Mouse (Mus musculus): ENCODE results near the gene Wipf3. TPM values are rescaled to one million over a fixed set of nuclear protein-coding genes. Genes with fewer than 3 reads are reported as not detected.

Gene Wipf3
- polyA plus RNA-seq, 1 experiment: 1.9 TPM

- H3K4me1 ChIP-seq (ENCODE audit: control insufficient read depth, insufficient read depth, low read length): no peaks in the 10 kb centered on the region
- no peaks in the 10 kb centered on the region for H3K27me3 ChIP-seq (replicated peaks; ENCODE audit: control insufficient read depth, insufficient read depth, low read length)
- H3K4me3 ChIP-seq (ENCODE audit: insufficient read depth, low read depth, low read length): no peak overlapping the region
- 42% methylated on average over 6 of the region's 6 CpGs for WGBS
- no peaks in the 10 kb centered on the region for H3K36me3 ChIP-seq (ENCODE audit: control insufficient read depth, insufficient read depth, low read length)
- no peak for TF ChIP-seq POLR2A (IDR thresholded peaks at IDR 0.05; ENCODE audit: low read depth, low read length)
- TF ChIP-seq CTCF (conservative IDR thresholded peaks at IDR 0.05; ENCODE audit: insufficient read depth, insufficient read length, low read depth, low read length): no peak
- H3K27ac ChIP-seq (ENCODE audit: insufficient read depth, low read depth, low read length): no peak overlapping the region
- no peak for DNase-seq
Observed at GRCm38 (mm10) chr6:54485973-54486569, 56.7 kb downstream of the Wipf3 start.

GRCm38 (mm10) chr6:54491074-54491473, 61.7 kb downstream of the Wipf3 start:
- Histone ChIP-seq H3K4me3 (ENCODE audit: insufficient read depth, low read depth, low read length) (no peak overlapping the region), H3K27ac (ENCODE audit: insufficient read depth, low read depth, low read length) (no peak overlapping the region), H3K4me1 (ENCODE audit: control insufficient read depth, insufficient read depth, low read length) (no peaks in the 10 kb centered on the region), H3K27me3 (replicated peaks; ENCODE audit: control insufficient read depth, insufficient read depth, low read length) (no peaks in the 10 kb centered on the region), H3K36me3 (ENCODE audit: control insufficient read depth, insufficient read depth, low read length) (no peaks in the 10 kb centered on the region)
- TF ChIP-seq CTCF (conservative IDR thresholded peaks at IDR 0.05; ENCODE audit: insufficient read depth, insufficient read length, low read depth, low read length) (no peak), POLR2A (IDR thresholded peaks at IDR 0.05; ENCODE audit: low read depth, low read length) (no peak)
- DNase-seq: peak; percentile 23
- WGBS: 60% methylated on average over 7 of the region's 7 CpGs

GRCm38 (mm10) chr6:54494097-54494496, 64.7 kb downstream of the Wipf3 start:
- no peak overlapping the region for H3K27ac ChIP-seq (ENCODE audit: insufficient read depth, low read depth, low read length)
- no peak for DNase-seq
- H3K4me3 ChIP-seq (ENCODE audit: insufficient read depth, low read depth, low read length): no peak overlapping the region
- H3K27me3 ChIP-seq (replicated peaks; ENCODE audit: control insufficient read depth, insufficient read depth, low read length): no peaks in the 10 kb centered on the region
- TF ChIP-seq CTCF (conservative IDR thresholded peaks at IDR 0.05; ENCODE audit: insufficient read depth, insufficient read length, low read depth, low read length): no peak
- TF ChIP-seq POLR2A (IDR thresholded peaks at IDR 0.05; ENCODE audit: low read depth, low read length): no peak
- H3K4me1 ChIP-seq (ENCODE audit: control insufficient read depth, insufficient read depth, low read length): no peaks in the 10 kb centered on the region
- H3K36me3 ChIP-seq (ENCODE audit: control insufficient read depth, insufficient read depth, low read length): no peaks in the 10 kb centered on the region

GRCm38 (mm10) chr6:54494612-54495398, 65.4 kb downstream of the Wipf3 start:
- H3K27ac ChIP-seq (ENCODE audit: insufficient read depth, low read depth, low read length): no peak overlapping the region
- TF ChIP-seq CTCF (conservative IDR thresholded peaks at IDR 0.05; ENCODE audit: insufficient read depth, insufficient read length, low read depth, low read length): no peak
- no peak for TF ChIP-seq POLR2A (IDR thresholded peaks at IDR 0.05; ENCODE audit: low read depth, low read length)
- H3K36me3 ChIP-seq (ENCODE audit: control insufficient read depth, insufficient read depth, low read length): no peaks in the 10 kb centered on the region
- 83% methylated on average over 11 of the region's 11 CpGs for WGBS
- no peaks in the 10 kb centered on the region for H3K4me1 ChIP-seq (ENCODE audit: control insufficient read depth, insufficient read depth, low read length)
- no peak overlapping the region for H3K4me3 ChIP-seq (ENCODE audit: insufficient read depth, low read depth, low read length)
- no peak for DNase-seq
- no peaks in the 10 kb centered on the region for H3K27me3 ChIP-seq (replicated peaks; ENCODE audit: control insufficient read depth, insufficient read depth, low read length)

GRCm38 (mm10) chr6:54496214-54496613, 66.8 kb downstream of the Wipf3 start:
- WGBS: 87% methylated on average over 7 of the region's 7 CpGs
- H3K4me3 ChIP-seq (ENCODE audit: insufficient read depth, low read depth, low read length): no peak overlapping the region
- no peaks in the 10 kb centered on the region for H3K36me3 ChIP-seq (ENCODE audit: control insufficient read depth, insufficient read depth, low read length)
- no peak overlapping the region for H3K27ac ChIP-seq (ENCODE audit: insufficient read depth, low read depth, low read length)
- TF ChIP-seq POLR2A (IDR thresholded peaks at IDR 0.05; ENCODE audit: low read depth, low read length) (no peak), CTCF (conservative IDR thresholded peaks at IDR 0.05; ENCODE audit: insufficient read depth, insufficient read length, low read depth, low read length) (no peak)
- H3K27me3 ChIP-seq (replicated peaks; ENCODE audit: control insufficient read depth, insufficient read depth, low read length): no peaks in the 10 kb centered on the region
- no peaks in the 10 kb centered on the region for H3K4me1 ChIP-seq (ENCODE audit: control insufficient read depth, insufficient read depth, low read length)
- DNase-seq: no peak

- DNase-seq: peak; percentile 4
- no peak overlapping the region for H3K27ac ChIP-seq (ENCODE audit: insufficient read depth, low read depth, low read length)
- H3K36me3 ChIP-seq (ENCODE audit: control insufficient read depth, insufficient read depth, low read length): no peaks in the 10 kb centered on the region
- 59% methylated on average over 6 of the region's 6 CpGs for WGBS
- no peak overlapping the region for H3K4me3 ChIP-seq (ENCODE audit: insufficient read depth, low read depth, low read length)
- TF ChIP-seq POLR2A (IDR thresholded peaks at IDR 0.05; ENCODE audit: low read depth, low read length): no peak
- no peak for TF ChIP-seq CTCF (conservative IDR thresholded peaks at IDR 0.05; ENCODE audit: insufficient read depth, insufficient read length, low read depth, low read length)
- no peaks in the 10 kb centered on the region for H3K27me3 ChIP-seq (replicated peaks; ENCODE audit: control insufficient read depth, insufficient read depth, low read length)
- no peaks in the 10 kb centered on the region for H3K4me1 ChIP-seq (ENCODE audit: control insufficient read depth, insufficient read depth, low read length)
Observed at GRCm38 (mm10) chr6:54502661-54503115, 73.3 kb downstream of the Wipf3 start.

- WGBS: 77% methylated on average over 11 of the region's 11 CpGs
- no peaks in the 10 kb centered on the region for H3K36me3 ChIP-seq (ENCODE audit: control insufficient read depth, insufficient read depth, low read length)
- H3K27ac ChIP-seq (ENCODE audit: insufficient read depth, low read depth, low read length): no peak overlapping the region
- H3K4me1 ChIP-seq (ENCODE audit: control insufficient read depth, insufficient read depth, low read length): no peaks in the 10 kb centered on the region
- no peaks in the 10 kb centered on the region for H3K27me3 ChIP-seq (replicated peaks; ENCODE audit: control insufficient read depth, insufficient read depth, low read length)
- H3K4me3 ChIP-seq (ENCODE audit: insufficient read depth, low read depth, low read length): no peak overlapping the region
- TF ChIP-seq POLR2A (IDR thresholded peaks at IDR 0.05; ENCODE audit: low read depth, low read length): no peak
- TF ChIP-seq CTCF (conservative IDR thresholded peaks at IDR 0.05; ENCODE audit: insufficient read depth, insufficient read length, low read depth, low read length): no peak
- no peak for DNase-seq
Observed at GRCm38 (mm10) chr6:54506318-54506717, 76.9 kb downstream of the Wipf3 start.
